Mouse (Mus musculus): Measurements from ENCODE around the gene Vmn1r100.
"Not testable (repeated sequence)": the region's sequence is repeated elsewhere in the genome, so short reads cannot be mapped to it uniquely, and the experiment has no call there.

The Vmn1r100 gene

DNA sequence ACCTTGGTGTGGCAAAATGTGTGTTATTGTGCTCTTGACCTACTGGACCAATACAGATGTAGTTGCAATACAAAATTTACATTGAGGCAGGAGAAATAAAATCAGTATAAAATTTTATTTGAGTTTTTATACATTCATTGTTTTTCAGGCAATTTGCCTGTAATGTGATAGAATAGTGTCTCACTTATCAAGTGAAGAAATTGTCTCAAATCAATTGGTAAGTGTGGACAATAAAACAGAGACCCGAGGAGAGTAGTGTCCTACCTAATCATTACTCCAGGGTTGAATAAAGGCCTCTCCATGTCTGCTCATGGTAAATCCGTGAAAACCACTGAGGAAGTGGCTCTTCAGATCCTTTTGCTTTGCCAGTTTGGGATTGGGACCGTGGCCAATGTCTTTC lies at the start of gene Vmn1r100:
Gene Vmn1r100 (plus strand): TSS at position 301 of the 400 bp plus-strand sequence.
- ATAC-seq (ENCODE audit: low TSS enrichment) = not testable (repeated sequence)

DNA sequence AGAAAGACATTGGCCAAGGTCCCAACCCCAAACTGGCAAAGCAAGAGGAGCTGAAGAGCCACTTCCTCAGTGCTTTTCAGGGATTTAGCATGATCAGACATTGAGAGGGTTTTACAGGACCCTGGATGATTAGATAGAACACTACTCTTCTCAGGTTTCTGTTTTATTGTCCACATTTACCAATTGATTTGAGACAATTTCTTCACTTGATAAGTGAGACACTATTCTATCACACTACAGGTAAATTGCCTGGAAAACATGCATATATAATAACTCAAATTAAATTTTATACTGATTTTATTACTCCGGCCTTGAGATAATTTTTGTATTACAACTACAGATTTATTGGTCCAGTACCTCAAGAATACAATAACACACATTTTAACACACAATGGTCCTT lies 42.4 kb upstream of the Vmn1r100 start, which contains the start of gene Gm5728:
Gene Gm5728 (minus strand): TSS at position 101 of the 400 bp plus-strand sequence.
- not testable (repeated sequence) for ATAC-seq (ENCODE audit: low TSS enrichment)

DNA sequence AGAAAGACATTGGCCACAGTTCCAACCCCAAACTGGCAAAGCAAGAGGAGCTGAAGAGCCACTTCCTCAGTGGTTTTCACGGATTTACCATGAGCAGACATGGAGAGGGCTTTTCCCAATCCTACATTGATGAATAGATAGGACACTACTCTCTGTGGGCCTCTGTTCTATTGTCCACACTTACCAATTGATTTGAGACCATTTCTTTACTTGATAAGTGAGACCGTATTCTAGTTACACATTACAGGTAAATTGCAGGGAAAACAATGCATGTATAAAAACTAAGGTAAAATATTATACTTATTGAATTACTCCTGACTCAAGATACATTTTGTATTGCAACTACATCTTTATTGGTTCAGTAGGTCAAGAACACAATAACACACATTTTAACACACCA lies 24.8 kb downstream of the Vmn1r100 start, which contains the start of gene Vmn1r101:
Gene Vmn1r101 (minus strand): TSS at position 101 of the 400 bp plus-strand sequence.
- ATAC-seq (ENCODE audit: low TSS enrichment) = not testable (repeated sequence)

All from frontal cortex, adult (tissue).